Mouse (Mus musculus) midbrain, embryonic 10.5 days (tissue): ENCODE results near the gene Tbccd1. TPM values are rescaled to one million over a fixed set of nuclear protein-coding genes. Genes with fewer than 3 reads are reported as not detected.

ENCODE experiments used
- DNase-seq: peaks from one replicate; pipeline ENCODE4 v3.0.0-alpha.2; 2017; ENCODE audit warnings: low spot score
- H3K27ac ChIP-seq: fragments of 300-500 bp; sonication (generic); replicated peaks from 2 replicates; pipeline ENCODE4 v1.5.1; 2016; ENCODE audit warnings: mild to moderate bottlenecking
- H3K27me3 ChIP-seq: fragments of 300-500 bp; sonication (generic); 2 replicates; pipeline ENCODE4 v1.6.1; 2016; ENCODE audit warnings: low read depth, mild to moderate bottlenecking; ENCODE audit not compliant: poor library complexity, severe bottlenecking
- H3K36me3 ChIP-seq: fragments of 300-500 bp; sonication (generic); 2 replicates; pipeline ENCODE4 v1.6.1; 2016; ENCODE audit warnings: mild to moderate bottlenecking, moderate library complexity
- H3K4me1 ChIP-seq: fragments of 300-500 bp; sonication (generic); 2 replicates; pipeline ENCODE4 v1.6.1; 2016
- H3K4me3 ChIP-seq: fragments of 300-500 bp; sonication (generic); 2 replicates; pipeline ENCODE4 v1.5.1; 2016; ENCODE audit warnings: mild to moderate bottlenecking, moderate library complexity
- H3K9me3 ChIP-seq: fragments of 300-500 bp; sonication (generic); replicated peaks from 2 replicates; pipeline ENCODE4 v1.6.1; 2016; ENCODE audit warnings: mild to moderate bottlenecking
- WGBS: fragments of 180-500 bp; shearing (Covaris S2); methylation state at CpG from one replicate; pipeline ENCODE4 v1.1.7; 2016; 5-methylcytosine and 5-hydroxymethylcytosine counted together
- polyA plus RNA-seq: library from polyadenylated mRNA; unstranded; fragments of >200 nt; fragmentation: Nextera tagmentation; extraction: Ambion mirVana; gene quantifications from 2 replicates; pipeline ENCODE4 v1.2.1, GENCODE M21; 2016

The Tbccd1 gene
- polyA plus RNA-seq, 1 experiment from 2014 or later, result 39.1 TPM

DNA sequence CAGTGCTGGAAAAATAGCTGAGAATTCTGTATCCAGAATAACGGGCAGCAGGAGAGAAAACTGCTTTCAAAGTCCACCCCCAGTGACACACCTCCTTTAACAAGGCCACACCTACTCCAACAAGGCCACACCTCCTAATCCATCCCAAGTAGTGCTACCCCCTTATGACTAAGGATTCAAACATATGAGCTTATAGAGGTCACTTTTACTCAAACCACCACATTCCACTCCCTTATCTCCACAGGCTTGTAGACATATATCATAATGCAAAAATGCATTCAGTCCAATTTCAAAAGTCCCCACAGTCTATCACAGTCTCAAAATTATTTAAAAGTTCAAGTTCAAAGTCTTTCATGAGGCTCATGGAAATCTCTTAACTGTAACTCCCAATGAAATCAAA is 9.8 kb downstream of the Tbccd1 start:
- H3K27me3 ChIP-seq, result no peaks in the 10 kb centered on the region
- H3K36me3 ChIP-seq, result 0 out of 2 replicates have a peak, but pooled peaks cover 3% of the 10 kb centered on the region
- WGBS, result 86% methylated on average over 1 of the region's 1 CpGs
- H3K4me3 ChIP-seq, result no peak overlapping the region
- no peak for DNase-seq
- H3K27ac ChIP-seq, result no peak overlapping the region
- no peaks in the 10 kb centered on the region for H3K9me3 ChIP-seq
- H3K4me1 ChIP-seq, result peaks cover 14% of the 10 kb centered on the region

DNA sequence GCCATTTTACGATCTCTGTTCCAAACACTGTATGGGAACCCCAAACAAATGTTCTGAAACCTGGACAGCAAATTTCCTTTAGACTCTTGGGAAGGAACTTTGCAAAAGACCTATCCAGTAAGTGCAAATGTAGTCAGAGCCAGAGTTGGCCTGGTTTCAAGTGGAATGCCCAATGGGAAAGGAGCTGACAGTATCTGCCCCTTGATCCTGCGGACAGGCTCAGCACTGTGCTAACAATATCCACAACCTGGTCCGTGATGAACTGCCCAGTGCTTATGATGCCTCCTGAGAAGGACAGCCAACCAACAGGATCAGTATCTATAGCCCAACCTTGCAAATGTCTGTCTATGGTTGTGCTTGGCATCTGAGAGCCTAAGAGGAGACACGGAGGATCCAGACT is 12.0 kb downstream of the Tbccd1 start:
- H3K4me1 ChIP-seq, result peaks cover 14% of the 10 kb centered on the region
- H3K36me3 ChIP-seq, result peaks cover 14% of the 10 kb centered on the region
- H3K4me3 ChIP-seq, result no peak overlapping the region
- no peak for DNase-seq
- no peak overlapping the region for H3K27ac ChIP-seq
- no peaks in the 10 kb centered on the region for H3K9me3 ChIP-seq
- H3K27me3 ChIP-seq, result no peaks in the 10 kb centered on the region
- 85% methylated on average over 4 of the region's 4 CpGs for WGBS

- Histone ChIP-seq H3K4me1 (peaks cover 14% of the 10 kb centered on the region), H3K36me3 (peaks cover 17% of the 10 kb centered on the region), H3K27me3 (no peaks in the 10 kb centered on the region), H3K4me3 (peak overlapping the region; percentile 68), H3K9me3 (no peaks in the 10 kb centered on the region), H3K27ac (peak overlapping the region; percentile 86)
- WGBS, result 78% methylated on average over 5 of the region's 5 CpGs
- DNase-seq, result no peak
Measured at GRCm38 (mm10) chr16:22844834-22845233, 12.6 kb downstream of the Tbccd1 start.

- no peaks in the 10 kb centered on the region for H3K27me3 ChIP-seq
- 8% methylated on average over 26 of the region's 26 CpGs for WGBS
- H3K9me3 ChIP-seq, result no peaks in the 10 kb centered on the region
- peak overlapping the region; percentile 68 for H3K4me3 ChIP-seq
- peaks cover 14% of the 10 kb centered on the region for H3K4me1 ChIP-seq
- peak overlapping the region; percentile 86 for H3K27ac ChIP-seq
- peaks cover 23% of the 10 kb centered on the region for H3K36me3 ChIP-seq
- DNase-seq, result peak; percentile 83
Measured at GRCm38 (mm10) chr16:22844061-22844801, 13.2 kb downstream of the Tbccd1 start.

GRCm38 (mm10) chr16:22842871-22843270 is 14.6 kb downstream of the Tbccd1 start:
- Histone ChIP-seq H3K4me3 (no peak overlapping the region), H3K4me1 (peaks cover 14% of the 10 kb centered on the region), H3K9me3 (no peaks in the 10 kb centered on the region), H3K27me3 (no peaks in the 10 kb centered on the region), H3K27ac (no peak overlapping the region), H3K36me3 (peaks cover 32% of the 10 kb centered on the region)
- 96% methylated on average over 5 of the region's 5 CpGs for WGBS
- no peak for DNase-seq

- Histone ChIP-seq H3K4me1 (peaks cover 6% of the 10 kb centered on the region), H3K36me3 (peaks cover 57% of the 10 kb centered on the region), H3K27me3 (no peaks in the 10 kb centered on the region), H3K9me3 (no peaks in the 10 kb centered on the region), H3K4me3 (no peak overlapping the region), H3K27ac (no peak overlapping the region)
- DNase-seq, result no peak
- 93% methylated on average over 3 of the region's 3 CpGs for WGBS
Measured at GRCm38 (mm10) chr16:22839146-22839857, 18.2 kb downstream of the Tbccd1 start.

DNA sequence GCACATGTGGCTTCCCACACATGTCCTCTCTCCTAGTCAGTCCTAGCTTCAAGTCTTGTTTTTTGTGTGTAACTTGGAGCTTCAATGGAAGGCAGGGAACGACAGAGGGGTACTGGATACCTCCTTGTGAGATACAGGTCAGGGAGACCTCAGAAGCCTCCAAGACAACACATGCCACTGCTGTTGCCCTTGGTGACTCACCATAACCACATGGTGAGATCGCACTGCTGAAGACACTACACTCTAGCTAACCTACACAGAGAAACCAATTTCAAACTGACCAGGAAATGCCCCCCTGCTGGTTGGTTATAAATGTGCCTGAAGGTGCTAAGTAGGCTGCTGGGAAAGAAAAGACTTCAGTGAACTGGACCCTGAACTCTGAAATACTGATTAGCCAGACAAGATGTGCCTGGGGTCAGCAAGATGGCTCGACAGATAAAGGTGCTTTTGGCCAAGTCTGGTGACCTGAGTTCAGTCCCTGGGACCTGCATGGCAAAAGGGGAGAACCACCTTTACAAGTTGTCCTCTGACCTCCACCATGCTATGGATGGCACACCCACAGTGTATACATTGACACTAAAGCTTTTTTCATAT is 24.4 kb downstream of the Tbccd1 start:
- WGBS, result 86% methylated on average over 3 of the region's 3 CpGs
- no peak for DNase-seq
- Histone ChIP-seq H3K4me1 (no peaks in the 10 kb centered on the region), H3K27me3 (no peaks in the 10 kb centered on the region), H3K36me3 (peaks cover 52% of the 10 kb centered on the region), H3K9me3 (peaks cover 4% of the 10 kb centered on the region; the same call in 1 of the 2 replicates), H3K27ac (no peak overlapping the region), H3K4me3 (no peak overlapping the region)

GRCm38 (mm10) chr16:22820731-22821130 is 36.7 kb downstream of the Tbccd1 start:
- Histone ChIP-seq H3K27ac (no peak overlapping the region), H3K9me3 (no peaks in the 10 kb centered on the region), H3K27me3 (no peaks in the 10 kb centered on the region), H3K36me3 (peaks cover 32% of the 10 kb centered on the region), H3K4me3 (no peak overlapping the region), H3K4me1 (no peaks in the 10 kb centered on the region)
- DNase-seq, result no peak
- WGBS, result 58% methylated on average over 8 of the region's 8 CpGs

DNA sequence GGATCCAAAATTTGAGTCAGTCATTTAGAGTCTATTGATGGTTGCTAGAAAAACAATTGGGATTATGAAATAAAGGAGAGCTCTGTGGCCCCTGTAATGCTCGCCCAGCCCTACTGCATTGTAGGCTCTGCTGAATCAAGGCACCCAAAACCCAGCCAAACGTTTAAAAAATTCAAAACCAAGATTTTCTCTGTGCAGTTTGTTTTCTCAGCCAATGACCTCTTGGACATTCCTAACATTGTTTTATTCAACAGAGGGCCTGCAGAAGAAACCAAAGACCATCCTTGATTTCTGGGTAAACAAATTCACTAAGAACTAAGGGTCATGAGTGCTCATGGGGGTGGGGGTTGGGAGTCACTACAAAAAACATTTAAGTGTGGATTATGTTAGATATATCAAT is 46.0 kb downstream of the Tbccd1 start, which contains the start of gene Crygs:
Gene Crygs (minus strand): TSS at position 101 of the 400 bp plus-strand sequence.
- Histone ChIP-seq H3K4me1 (no peaks in the 10 kb centered on the region), H3K9me3 (no peaks in the 10 kb centered on the region), H3K4me3 (no peak within 1 kb of the TSS), H3K27ac (no peak within 1 kb of the TSS), H3K27me3 (peaks cover 23% of the 10 kb centered on the region), H3K36me3 (peaks cover 17% of the 10 kb centered on the region)
- 78% methylated on average over 2 of the region's 2 CpGs for WGBS
- no peak for DNase-seq

DNA sequence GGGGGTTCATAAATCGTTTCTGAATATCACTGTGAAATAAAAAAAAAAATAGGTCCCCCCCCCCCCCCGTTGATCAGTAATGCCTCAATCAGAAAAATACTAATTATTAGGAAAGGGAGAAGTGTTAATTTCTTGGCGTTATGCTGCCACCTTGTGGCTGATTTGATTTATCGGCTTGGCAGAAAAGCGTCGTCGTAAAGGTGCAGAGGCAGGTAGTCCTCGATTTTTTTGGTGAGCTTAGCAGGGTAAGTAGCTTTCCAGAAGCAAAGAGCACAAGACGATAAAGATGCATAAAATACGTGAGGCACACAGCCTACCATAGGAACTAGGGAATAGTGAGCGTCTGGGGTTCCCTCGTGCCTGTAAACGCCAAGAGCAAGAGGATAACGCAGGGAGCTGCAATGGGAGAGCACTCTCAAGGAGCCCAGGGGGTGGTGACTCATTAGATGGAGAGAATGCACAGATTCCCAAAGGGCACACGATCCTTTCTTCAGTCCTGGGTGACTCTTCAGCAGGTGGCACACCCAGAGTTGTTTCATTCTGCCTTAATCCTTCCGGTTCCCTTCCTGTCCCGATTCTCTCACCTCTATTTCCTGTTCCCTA is 49.9 kb downstream of the Tbccd1 start:
- DNase-seq, result peak; percentile 43
- H3K27me3 ChIP-seq, result peaks cover 62% of the 10 kb centered on the region
- WGBS, result 17% methylated on average over 17 of the region's 17 CpGs

DNA sequence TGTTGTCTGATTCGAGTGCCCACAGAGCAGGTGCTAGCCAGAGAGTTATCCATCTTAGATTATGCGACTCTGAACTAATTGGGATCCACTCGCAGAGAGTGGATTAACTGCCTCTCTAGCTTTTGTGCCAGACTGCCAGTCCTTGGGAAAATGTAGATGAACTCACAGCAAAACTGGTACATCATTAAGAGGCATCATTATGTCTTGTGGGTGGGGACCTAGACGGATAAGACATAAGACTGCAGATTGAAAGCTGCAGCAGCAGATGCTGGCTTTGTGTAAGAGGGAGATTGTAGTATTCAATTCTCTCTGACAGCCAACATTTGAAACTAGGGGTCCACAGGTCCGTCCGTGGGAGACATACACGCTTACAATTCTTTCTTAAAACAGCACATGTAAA is 54.7 kb downstream of the Tbccd1 start:
- H3K9me3 ChIP-seq, result no peaks in the 10 kb centered on the region
- no peak for DNase-seq
- peaks cover 29% of the 10 kb centered on the region for H3K4me1 ChIP-seq
- no peaks in the 10 kb centered on the region for H3K36me3 ChIP-seq
- H3K4me3 ChIP-seq, result no peak overlapping the region
- no peak overlapping the region for H3K27ac ChIP-seq
- 87% methylated on average over 7 of the region's 7 CpGs for WGBS
- H3K27me3 ChIP-seq, result peaks cover 76% of the 10 kb centered on the region

More for the DNA sequence above, 49.9 kb downstream of the Tbccd1 start:
- H3K27ac ChIP-seq, result no peak overlapping the region
- H3K36me3 ChIP-seq, result no peaks in the 10 kb centered on the region
- no peaks in the 10 kb centered on the region for H3K9me3 ChIP-seq
- no peak overlapping the region for H3K4me3 ChIP-seq
- no peaks in the 10 kb centered on the region for H3K4me1 ChIP-seq

DNA sequence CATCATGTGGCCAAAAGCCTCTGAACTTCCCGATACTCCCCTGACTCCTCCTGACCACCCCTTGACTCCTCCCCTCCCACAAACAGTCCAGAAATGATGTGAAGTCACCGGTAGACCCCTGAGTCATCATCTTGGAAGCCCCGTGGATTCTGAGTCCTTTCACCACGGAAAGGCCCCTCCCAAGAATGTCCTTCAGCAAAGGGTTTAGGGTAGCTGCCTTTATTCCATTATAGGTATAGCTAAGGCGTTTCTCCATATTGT is 56.7 kb downstream of the Tbccd1 start:
- H3K4me3 ChIP-seq, result no peak overlapping the region
- H3K27me3 ChIP-seq, result peaks cover 83% of the 10 kb centered on the region
- no peaks in the 10 kb centered on the region for H3K36me3 ChIP-seq
- H3K4me1 ChIP-seq, result peaks cover 30% of the 10 kb centered on the region
- no peaks in the 10 kb centered on the region for H3K9me3 ChIP-seq
- peak overlapping the region; percentile 76; the same call in 1 of the 2 replicates for H3K27ac ChIP-seq
- 22% methylated on average over 5 of the region's 5 CpGs for WGBS
- DNase-seq, result no peak
